Mouse (Mus musculus) lung, postnatal 0 days (tissue): ENCODE results near the gene Clip1. TPM values are rescaled to one million over a fixed set of nuclear protein-coding genes. Genes with fewer than 3 reads are reported as not detected.

Experiments
- ATAC-seq: fragments of 200-750 bp; cut with Nextera tagmentation; 2 replicates; pipeline ENCODE4 v1.8.0; 2017; ENCODE audit warnings: moderate library complexity
- DNase-seq: peaks from one replicate; pipeline ENCODE4 v3.0.0-alpha.2; 2016; ENCODE audit warnings: low spot score
- H3K27ac ChIP-seq: fragments of 300-500 bp; sonication (generic); 2 replicates; pipeline ENCODE4 v1.5.1; 2014; ENCODE audit warnings: antibody characterized with exemption, mild to moderate bottlenecking, low read length, mixed read lengths
- H3K27me3 ChIP-seq: fragments of 300-500 bp; sonication (generic); replicated peaks from 2 replicates; pipeline ENCODE4 v1.6.1; 2014; ENCODE audit warnings: low read length, mixed read lengths; ENCODE audit not compliant: insufficient read depth
- H3K36me3 ChIP-seq: fragments of 300-500 bp; sonication (generic); 2 replicates; pipeline ENCODE4 v1.6.1; 2014; ENCODE audit warnings: low read length, mixed read lengths; ENCODE audit not compliant: insufficient read depth
- H3K4me1 ChIP-seq: fragments of 300-500 bp; sonication (generic); 2 replicates; pipeline ENCODE4 v1.6.1; 2014; ENCODE audit warnings: antibody characterized with exemption, low read depth, low read length, mixed read lengths; ENCODE audit not compliant: insufficient read depth
- H3K4me2 ChIP-seq: fragments of 300-500 bp; sonication (generic); replicated peaks from 2 replicates; pipeline ENCODE4 v1.6.1; 2014; ENCODE audit warnings: low read depth, mild to moderate bottlenecking, low read length, moderate library complexity, mixed read lengths
- H3K4me3 ChIP-seq: fragments of 300-500 bp; sonication (generic); 2 replicates; pipeline ENCODE4 v1.5.1; 2014; ENCODE audit warnings: low read depth, low read length
- H3K9ac ChIP-seq: fragments of 300-500 bp; sonication (generic); replicated peaks from 2 replicates; pipeline ENCODE4 v1.6.1; 2014; ENCODE audit warnings: low read depth, mild to moderate bottlenecking
- H3K9me3 ChIP-seq: fragments of 300-500 bp; sonication (generic); 2 replicates; pipeline ENCODE4 v1.6.1; 2016; ENCODE audit warnings: low read length, mixed read lengths
- CTCF ChIP-seq: IDR thresholded peaks from 2 replicates; pipeline ENCODE4 v1.5.1; 2016; ENCODE audit warnings: antibody characterized with exemption, mild to moderate bottlenecking
- EP300 ChIP-seq: IDR thresholded peaks from 2 replicates; pipeline ENCODE4 v1.6.1; 2016; ENCODE audit warnings: antibody characterized with exemption, mild to moderate bottlenecking, control low read depth
- WGBS: fragments of 180-500 bp; shearing (Covaris S2); extraction: QIAGEN DNeasy Blood & Tissue Kit; methylation state at CpG from one replicate; pipeline ENCODE4 v1.1.7; 2014; 5-methylcytosine and 5-hydroxymethylcytosine counted together
- polyA plus RNA-seq: library from polyadenylated mRNA; unstranded; fragments of >200 nt; fragmentation: Nextera tagmentation; extraction: Ambion mirVana; gene quantifications from 2 replicates; pipeline ENCODE4 v1.2.1, GENCODE M21; 2015

Clip1 gene
- polyA plus RNA-seq, 1 experiment from 2014 or later, result 38.0 TPM

DNA sequence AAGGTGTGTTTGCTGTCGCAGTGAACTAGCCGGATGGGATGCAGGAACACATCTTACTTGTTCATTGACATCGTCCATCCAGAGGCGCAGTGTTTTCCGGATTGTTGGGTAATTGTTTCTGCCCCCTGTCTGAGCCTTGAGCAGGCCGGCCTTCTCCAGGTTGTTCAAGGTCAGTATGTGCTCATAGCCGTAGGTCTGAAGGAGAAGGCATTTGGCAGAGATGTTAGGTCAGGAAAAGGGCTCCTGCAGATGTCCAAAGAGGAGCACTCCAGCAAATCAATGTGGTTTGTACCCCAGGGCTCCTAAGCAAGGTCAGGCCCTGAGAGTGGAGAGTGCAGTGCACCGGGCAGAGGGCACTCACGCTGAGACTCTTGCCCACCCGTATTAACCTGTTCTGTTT is 150.6 kb downstream of the Clip1 start:
- no peak overlapping the region for H3K4me3 ChIP-seq
- no peaks in the 10 kb centered on the region for H3K4me1 ChIP-seq
- no peaks in the 10 kb centered on the region for H3K27me3 ChIP-seq
- TF ChIP-seq EP300, result no peak
- no peak for TF ChIP-seq CTCF
- no peak overlapping the region for H3K4me2 ChIP-seq
- H3K9ac ChIP-seq, result no peak overlapping the region
- H3K36me3 ChIP-seq, result peaks cover 38% of the 10 kb centered on the region
- ATAC-seq (no peak), DNase-seq (no peak)
- 87% methylated on average over 10 of the region's 10 CpGs for WGBS
- no peak overlapping the region for H3K27ac ChIP-seq
- H3K9me3 ChIP-seq, result no peaks in the 10 kb centered on the region

DNA sequence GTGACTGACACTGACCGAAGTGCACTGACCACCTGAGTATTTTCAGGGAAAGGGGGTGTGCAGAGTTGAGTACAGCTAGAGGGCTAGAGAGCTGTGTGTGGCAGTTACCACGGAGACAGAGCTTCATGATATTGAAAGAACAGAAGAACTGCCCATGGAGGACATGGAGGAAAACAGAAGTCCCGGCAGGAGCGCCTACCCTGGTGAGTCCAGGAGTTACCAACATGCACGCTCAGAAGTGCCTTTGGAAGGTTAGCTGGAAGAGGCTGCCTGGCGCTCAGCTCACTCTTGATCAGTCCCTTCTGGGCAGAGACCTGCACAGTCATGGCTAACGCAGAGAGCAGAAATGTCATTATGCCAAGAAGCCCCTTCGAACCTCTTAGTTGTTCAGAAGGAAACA is 154.4 kb downstream of the Clip1 start:
- WGBS, result 79% methylated on average over 8 of the region's 8 CpGs
- H3K36me3 ChIP-seq, result peaks cover 29% of the 10 kb centered on the region

DNA sequence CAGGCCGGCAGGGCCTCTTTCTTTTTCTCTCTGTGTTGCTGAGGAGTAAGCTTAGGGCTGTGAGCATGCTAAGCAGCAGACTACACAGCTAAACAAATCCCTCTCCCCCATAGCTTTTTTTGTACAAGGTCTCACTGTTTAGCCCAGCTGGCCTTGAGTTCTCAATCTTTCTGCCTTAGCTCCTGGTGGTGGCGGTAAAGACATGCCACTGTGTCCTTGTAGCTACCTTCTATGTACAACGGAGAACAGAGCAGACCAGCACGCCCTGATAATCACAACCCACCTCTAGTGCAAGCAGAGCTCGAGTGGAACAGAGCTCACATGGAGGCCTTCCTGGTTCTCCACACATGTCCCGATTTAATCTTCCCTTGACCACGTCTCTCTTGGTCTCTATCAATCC is 155.8 kb downstream of the Clip1 start:
- Histone ChIP-seq H3K27me3 (no peaks in the 10 kb centered on the region), H3K36me3 (peaks cover 18% of the 10 kb centered on the region; the same call in 1 of the 2 replicates)
- WGBS, result 68% methylated on average over 7 of the region's 7 CpGs

More for the DNA sequence above, 154.4 kb downstream of the Clip1 start:
- H3K27ac ChIP-seq, result no peak overlapping the region
- no peak for DNase-seq
- no peak overlapping the region for H3K4me2 ChIP-seq
- H3K27me3 ChIP-seq, result no peaks in the 10 kb centered on the region
- H3K9me3 ChIP-seq, result no peaks in the 10 kb centered on the region
- no peaks in the 10 kb centered on the region for H3K4me1 ChIP-seq
- H3K9ac ChIP-seq, result no peak overlapping the region
- H3K4me3 ChIP-seq, result no peak overlapping the region
- ATAC-seq, result no peak
- no peak for TF ChIP-seq CTCF

More for the DNA sequence above, 155.8 kb downstream of the Clip1 start:
- DNase-seq, result no peak
- Histone ChIP-seq H3K4me1 (peaks cover 5% of the 10 kb centered on the region; the same call in 1 of the 2 replicates), H3K4me3 (no peak overlapping the region), H3K9ac (no peak overlapping the region), H3K27ac (no peak overlapping the region), H3K9me3 (no peaks in the 10 kb centered on the region), H3K4me2 (no peak overlapping the region)
- ATAC-seq, result no peak
- TF ChIP-seq EP300 (no peak), CTCF (no peak)

Other genes with a start within 250 kb of the Clip1 start
- gene Lrrc43, start 195.3 kb downstream of the Clip1 start, polyA plus RNA-seq, result 2.5 and 3.4 TPM in 2 replicates
- not detected in 2 replicates for gene Il31, start 195.1 kb downstream of the Clip1 start, polyA plus RNA-seq
- 1.1 and 1.6 TPM in 2 replicates for gene B3gnt4, start 174.2 kb downstream of the Clip1 start, polyA plus RNA-seq
- 74.3 and 75.9 TPM in 2 replicates for gene Diablo, start 160.4 kb downstream of the Clip1 start, polyA plus RNA-seq
- gene Gm49027, start 159.1 kb downstream of the Clip1 start, polyA plus RNA-seq, result 1.9 and 2.1 TPM in 2 replicates
- 18.9 and 19.4 TPM in 2 replicates for gene Vps33a, start 111.6 kb downstream of the Clip1 start, polyA plus RNA-seq
- gene Zcchc8, start 36.5 kb upstream of the Clip1 start, polyA plus RNA-seq, result 31.6 and 37.7 TPM in 2 replicates
- 96.7 and 102 TPM in 2 replicates for gene Rsrc2, start 64.8 kb upstream of the Clip1 start, polyA plus RNA-seq
- 0.92 and 2.9 TPM in 2 replicates for gene Kntc1, start 65.1 kb upstream of the Clip1 start, polyA plus RNA-seq
- gene Hcar2, start 180.9 kb upstream of the Clip1 start, polyA plus RNA-seq, result 3.7 and 5.4 TPM in 2 replicates
- 0.53 and 0.55 TPM in 2 replicates for gene Hcar1, start 195.4 kb upstream of the Clip1 start, polyA plus RNA-seq
- gene Denr, start 222.6 kb upstream of the Clip1 start, polyA plus RNA-seq, result 70.7 and 87.3 TPM in 2 replicates
- 0.24 and 1.2 TPM in 2 replicates for gene Gm43518, start 242.8 kb upstream of the Clip1 start, polyA plus RNA-seq
- 5.9 and 6.3 TPM in 2 replicates for gene Ccdc62, start 246.1 kb upstream of the Clip1 start, polyA plus RNA-seq